Mouse (Mus musculus): ENCODE results near the gene Prepl.

GRCm38 (mm10) chr17:85067331-85067730 lies 22.7 kb downstream of the Prepl start:
- no peak for TF ChIP-seq CTCF (IDR thresholded peaks at IDR 0.05)
- TF ChIP-seq EP300 (IDR thresholded peaks at IDR 0.05), result no peak

Data from lung, postnatal 0 days (tissue).